In genomic region chr6:136901010-136901409, GRCm38 (mm10) we compare ENCODE assay signal across 33 mouse cellular contexts. TPM values are rescaled to one million over a fixed set of nuclear protein-coding genes. Genes with fewer than 3 reads are reported as not detected.
A peak's percentile ranks its signal among the peaks of the same experiment; 100 is the strongest.
DNase-seq lines count a peak whose midpoint lies in the region; ATAC-seq and TF ChIP-seq lines count a peak whose summit lies in the region.
"Had no signal": no experiment of that assay in that cellular context is flagged by ENCODE, and none has a peak within 500 bp of the region (broad histone marks: within the 10 kb centered on the region; RNA-seq: fewer than 3 reads in every experiment).

No protein-coding gene starts in this region.

- 75% methylated on average over 2 of the region's 2 CpGs for WGBS in intestine, embryonic 15.5 days
- 71% methylated on average over 2 of the region's 2 CpGs for WGBS in intestine, postnatal 0 days
- 85% methylated on average over 2 of the region's 2 CpGs for WGBS in midbrain, embryonic 14.5 days

- TF ChIP-seq CTCF in intestine, postnatal 0 days (IDR thresholded peaks at IDR 0.05; ENCODE audit: low read depth): no peak
- no peak for TF ChIP-seq CTCF in MEL (IDR thresholded peaks at IDR 0.05 in 2 of 3, conservative IDR thresholded peaks at IDR 0.05 in 1 of 3; ENCODE audit: control insufficient read depth in 1 of 3, insufficient read depth in 1 of 3, low read depth in 2 of 3, low read length in 3 of 3, poor library complexity in 1 of 3, severe bottlenecking in 1 of 3)

- 0 out of 2 replicates have a peak, but pooled peaks have one; percentile 31 for ATAC-seq in intestine, embryonic 15.5 days
- ATAC-seq in intestine, postnatal 0 days: no peak
- no peak for ATAC-seq in midbrain, embryonic 14.5 days (ENCODE audit: low FRiP score, low TSS enrichment)
- ATAC-seq: forebrain, embryonic 13.5 days had no signal

- H3K79me2 ChIP-seq in MEL (ENCODE audit: control insufficient read depth, insufficient read depth, low read length, poor library complexity) (no peaks in the 10 kb centered on the region), myocyte (ENCODE audit: control insufficient read depth, insufficient read depth) (no peaks in the 10 kb centered on the region)

- no peaks in the 10 kb centered on the region for H3K4me1 ChIP-seq in intestine, embryonic 15.5 days (replicated peaks)
- no peaks in the 10 kb centered on the region for H3K4me1 ChIP-seq in intestine, postnatal 0 days (replicated peaks; ENCODE audit: control insufficient read depth, insufficient read depth, low read length)
- H3K4me1 ChIP-seq in MEL (ENCODE audit: control insufficient read depth in 1 of 2, insufficient read depth in 2 of 2, low read length in 2 of 2): peaks cover 3 to 19% of the 10 kb centered on the region in 2 experiments; a peak in 3 of 4 replicates
- H3K4me1 ChIP-seq in midbrain, embryonic 14.5 days (ENCODE audit: control insufficient read depth, insufficient read depth, low read length): no peaks in the 10 kb centered on the region
- H3K4me1 ChIP-seq: embryonic facial prominence, embryonic 12.5 days; forebrain, embryonic 13.5 days; limb, embryonic 12.5 days had no signal

- TF ChIP-seq POLR2A in MEL (IDR thresholded peaks at IDR 0.05; ENCODE audit: control insufficient read depth in 1 of 2, insufficient read depth in 1 of 2, low read depth in 1 of 2, low read length in 2 of 2, poor library complexity in 1 of 2) (no peak), myocyte (IDR thresholded peaks at IDR 0.05; ENCODE audit: insufficient read length, low read depth) (no peak)

- no peaks in the 10 kb centered on the region for H3K9me3 ChIP-seq in intestine, embryonic 15.5 days
- H3K9me3 ChIP-seq in intestine, postnatal 0 days (ENCODE audit: control insufficient read depth): no peaks in the 10 kb centered on the region
- H3K9me3 ChIP-seq in MEL (replicated peaks; ENCODE audit: insufficient read depth, low read length): no peaks in the 10 kb centered on the region
- no peaks in the 10 kb centered on the region for H3K9me3 ChIP-seq in midbrain, embryonic 14.5 days (ENCODE audit: control insufficient read depth, low read length)
- H3K9me3 ChIP-seq: embryonic facial prominence, embryonic 12.5 days; forebrain, embryonic 13.5 days; heart, embryonic 15.5 days; kidney, embryonic 15.5 days; limb, embryonic 12.5 days had no signal

- H3K4me2 ChIP-seq in intestine, embryonic 15.5 days (replicated peaks): no peak overlapping the region
- H3K4me2 ChIP-seq in intestine, postnatal 0 days (replicated peaks; ENCODE audit: low read depth): no peak overlapping the region
- peak overlapping the region; percentile 62 for H3K4me2 ChIP-seq in myocyte (ENCODE audit: low read depth)
- no peak overlapping the region for H3K4me2 ChIP-seq in midbrain, embryonic 14.5 days (ENCODE audit: low read length)
- H3K4me2 ChIP-seq: embryonic facial prominence, embryonic 12.5 days; forebrain, embryonic 13.5 days; heart, embryonic 15.5 days; hindbrain, embryonic 14.5 days; kidney, embryonic 15.5 days; limb, embryonic 12.5 days; midbrain, embryonic 11.5 days had no signal

- peak; percentile 78 for DNase-seq in 416B (ENCODE audit: low read depth)
- peak; percentile 45 for DNase-seq in MEL (ENCODE audit: low read depth, low spot score)
- DNase-seq in cerebellum, adult 9-11 months: no peak
- no peak for DNase-seq in midbrain, embryonic 14.5 days
- DNase-seq: adrenal gland, postnatal 36 days; cerebellum, adult 11 months; cerebellum, postnatal 10 days; gastrocnemius, postnatal 14 days; heart, adult 18-20 months; heart, postnatal 4 days; kidney, postnatal 4 days; lung, postnatal 10 days; right cerebral cortex, postnatal 25 days; spleen, adult 18-20 months; thymus, adult 18-20 months; thymus, postnatal 4 days had no signal

- no peak for TF ChIP-seq RAD21 in MEL (IDR thresholded peaks at IDR 0.05; ENCODE audit: low read depth, low read length)

- H3ac ChIP-seq in myocyte (ENCODE audit: control insufficient read depth, insufficient read length): no peak overlapping the region

- H3K27ac ChIP-seq in intestine, embryonic 15.5 days: no peak overlapping the region
- H3K27ac ChIP-seq in intestine, postnatal 0 days (ENCODE audit: low read depth, low read length): no peak overlapping the region
- H3K27ac ChIP-seq in MEL (ENCODE audit: control insufficient read depth, low read depth, low read length): peak overlapping the region; percentile 22; the same call in 1 of the 2 replicates
- no peak overlapping the region for H3K27ac ChIP-seq in midbrain, embryonic 14.5 days (replicated peaks; ENCODE audit: low read depth, low read length)
- H3K27ac ChIP-seq: embryonic facial prominence, embryonic 12.5 days; forebrain, embryonic 13.5 days; heart, embryonic 15.5 days; hindbrain, embryonic 14.5 days; kidney, embryonic 15.5 days; limb, embryonic 12.5 days; liver, embryonic 14.5 days had no signal

- no peak overlapping the region for H3K4me3 ChIP-seq in intestine, embryonic 15.5 days (replicated peaks)
- no peak overlapping the region for H3K4me3 ChIP-seq in intestine, postnatal 0 days (ENCODE audit: low read depth, low read length)
- H3K4me3 ChIP-seq in MEL (ENCODE audit: control insufficient read depth in 1 of 2, insufficient read depth in 1 of 2, low read depth in 2 of 2, low read length in 2 of 2) (no peak overlapping the region), myocyte (no peak overlapping the region)
- no peak overlapping the region for H3K4me3 ChIP-seq in midbrain, embryonic 14.5 days (replicated peaks; ENCODE audit: low read depth, low read length)
- H3K4me3 ChIP-seq: embryonic facial prominence, embryonic 12.5 days; erythroblast, embryonic 14.5 days; forebrain, embryonic 13.5 days; heart, embryonic 15.5 days; kidney, embryonic 15.5 days; limb, embryonic 12.5 days had no signal

- H3K36me3 ChIP-seq in intestine, embryonic 15.5 days: no peaks in the 10 kb centered on the region
- H3K36me3 ChIP-seq in intestine, postnatal 0 days (ENCODE audit: control insufficient read depth, insufficient read depth): no peaks in the 10 kb centered on the region
- H3K36me3 ChIP-seq in MEL (ENCODE audit: control insufficient read depth in 1 of 2, insufficient read depth in 2 of 2, low read length in 2 of 2): peaks cover 0 to 19% of the 10 kb centered on the region in 2 experiments; a peak in 2 of 4 replicates
- no peaks in the 10 kb centered on the region for H3K36me3 ChIP-seq in myocyte (ENCODE audit: control insufficient read depth, insufficient read depth)
- no peaks in the 10 kb centered on the region for H3K36me3 ChIP-seq in midbrain, embryonic 14.5 days (ENCODE audit: control insufficient read depth, insufficient read depth, low read length)
- H3K36me3 ChIP-seq: embryonic facial prominence, embryonic 12.5 days; heart, embryonic 15.5 days; kidney, embryonic 15.5 days; limb, embryonic 12.5 days had no signal

- no peak overlapping the region for H3K9ac ChIP-seq in intestine, embryonic 15.5 days
- H3K9ac ChIP-seq in intestine, postnatal 0 days (ENCODE audit: low read depth, low read length): no peak overlapping the region
- H3K9ac ChIP-seq in MEL (ENCODE audit: control insufficient read depth, low read depth, low read length, poor library complexity, severe bottlenecking): no peak overlapping the region
- H3K9ac ChIP-seq in midbrain, embryonic 14.5 days (replicated peaks; ENCODE audit: low read length): no peak overlapping the region
- H3K9ac ChIP-seq: embryonic facial prominence, embryonic 12.5 days; forebrain, embryonic 13.5 days; heart, embryonic 15.5 days; hindbrain, embryonic 14.5 days; kidney, embryonic 15.5 days; limb, embryonic 12.5 days; liver, embryonic 14.5 days had no signal

- no peaks in the 10 kb centered on the region for H3K27me3 ChIP-seq in intestine, embryonic 15.5 days (replicated peaks)
- H3K27me3 ChIP-seq in intestine, postnatal 0 days (replicated peaks; ENCODE audit: control insufficient read depth, insufficient read depth, low read length): no peaks in the 10 kb centered on the region
- H3K27me3 ChIP-seq in MEL (ENCODE audit: control insufficient read depth in 1 of 2, insufficient read depth in 2 of 2, low read length in 2 of 2): no peaks in the 10 kb centered on the region
- no peaks in the 10 kb centered on the region for H3K27me3 ChIP-seq in myocyte (ENCODE audit: control insufficient read depth, insufficient read depth, insufficient read length)
- H3K27me3 ChIP-seq in midbrain, embryonic 14.5 days (ENCODE audit: control insufficient read depth, insufficient read depth, low read length): no peaks in the 10 kb centered on the region
- H3K27me3 ChIP-seq: embryonic facial prominence, embryonic 12.5 days; forebrain, embryonic 13.5 days; heart, embryonic 15.5 days; kidney, embryonic 15.5 days; limb, embryonic 12.5 days had no signal

- TF ChIP-seq EP300 in MEL (IDR thresholded peaks at IDR 0.05; ENCODE audit: low read depth in 1 of 2, low read length in 2 of 2): no peak

RNA-seq across cellular contexts. Expression of gene Erp27, which starts 21.0 kb away (rescaled TPM):
- polyA plus RNA-seq in intestine, embryonic 15.5 days (2015; fragmentation: Nextera tagmentation; extraction: Ambion mirVana): 14.6 and 37.0 TPM in 2 replicates
- polyA plus RNA-seq in intestine, postnatal 0 days (2015; fragmentation: Nextera tagmentation; extraction: Ambion mirVana): 0.48 and 0.68 TPM in 2 replicates
- not detected in 2 replicates for total RNA-seq in MEL (2012; rRNA removed)
- polyA plus RNA-seq in MEL (2012; ENCODE audit: insufficient read depth in 1 of 2, insufficient read length in 2 of 2, low read depth in 1 of 2, low replicate concordance in 2 of 2, missing spikeins in 1 of 2) (under 1 TPM in 1 of 2 experiments, not detected in 1; 0.39 TPM), myocyte (2012; fragmentation: generic; extraction: Trizol) (0.05 TPM)
- polyA plus RNA-seq in midbrain, embryonic 14.5 days (2014; fragmentation: Nextera tagmentation; extraction: Ambion mirVana): not detected in 2 replicates
- total RNA-seq: gastrocnemius, postnatal 14 days; heart, adult 18-20 months had no signal
- polyA plus RNA-seq: erythroblast, embryonic 14.5 days; hindbrain, embryonic 14.5 days; midbrain, embryonic 11.5 days had no signal

RNA-seq across cellular contexts. Expression of gene Pde6h, which starts 22.6 kb away (rescaled TPM):
- polyA plus RNA-seq in intestine, embryonic 15.5 days (2015; fragmentation: Nextera tagmentation; extraction: Ambion mirVana): not detected in 2 replicates
- polyA plus RNA-seq in intestine, postnatal 0 days (2015; fragmentation: Nextera tagmentation; extraction: Ambion mirVana): 0.44 TPM in 1 of 2 replicates, not detected in the other
- total RNA-seq in MEL (2012; rRNA removed): not detected in 2 replicates
- polyA plus RNA-seq in MEL (2012; ENCODE audit: insufficient read depth in 1 of 2, insufficient read length in 2 of 2, low read depth in 1 of 2, low replicate concordance in 2 of 2, missing spikeins in 1 of 2): under 1 TPM in 1 of 2 experiments, not detected in 1; 0.08 TPM
- 0.12 TPM for polyA plus RNA-seq in myocyte (2012; fragmentation: generic; extraction: Trizol)
- polyA plus RNA-seq in midbrain, embryonic 14.5 days (2014; fragmentation: Nextera tagmentation; extraction: Ambion mirVana): not detected in 2 replicates
- total RNA-seq: adrenal gland, postnatal 36 days; gastrocnemius, postnatal 14 days; heart, adult 18-20 months; heart, postnatal 4 days; monocyte, adult 5-6 weeks had no signal
- polyA plus RNA-seq: embryonic facial prominence, embryonic 12.5 days; erythroblast, embryonic 14.5 days; forebrain, embryonic 13.5 days; intestine, embryonic 14.5 days; midbrain, embryonic 11.5 days; neural tube, embryonic 11.5 days had no signal

RNA-seq across cellular contexts. Expression of gene Mgp, which starts 25.4 kb away (rescaled TPM):
- 121 and 122 TPM in 2 replicates for polyA plus RNA-seq in intestine, embryonic 15.5 days (2015; fragmentation: Nextera tagmentation; extraction: Ambion mirVana)
- polyA plus RNA-seq in intestine, postnatal 0 days (2015; fragmentation: Nextera tagmentation; extraction: Ambion mirVana): 74.8 and 76.7 TPM in 2 replicates
- not detected in 2 replicates for total RNA-seq in MEL (2012; rRNA removed)
- not detected for polyA plus RNA-seq in MEL (2012; ENCODE audit: insufficient read depth in 1 of 2, insufficient read length in 2 of 2, low read depth in 1 of 2, low replicate concordance in 2 of 2, missing spikeins in 1 of 2)
- polyA plus RNA-seq in myocyte (2012; fragmentation: generic; extraction: Trizol): 132 TPM
- 0.65 and 3.5 TPM in 2 replicates for polyA plus RNA-seq in midbrain, embryonic 14.5 days (2014; fragmentation: Nextera tagmentation; extraction: Ambion mirVana)
- total RNA-seq: megakaryocyte progenitor cell, adult 5-6 weeks; monocyte, adult 5-6 weeks had no signal
- polyA plus RNA-seq: erythroblast, embryonic 14.5 days had no signal

RNA-seq across cellular contexts. Expression of gene Arhgdib, which starts 40.7 kb away (rescaled TPM):
- polyA plus RNA-seq in intestine, embryonic 15.5 days (2015; fragmentation: Nextera tagmentation; extraction: Ambion mirVana): 44.5 and 47.8 TPM in 2 replicates
- 22.2 and 22.6 TPM in 2 replicates for polyA plus RNA-seq in intestine, postnatal 0 days (2015; fragmentation: Nextera tagmentation; extraction: Ambion mirVana)
- total RNA-seq in MEL (2012; rRNA removed): 102 and 144 TPM in 2 replicates
- polyA plus RNA-seq in MEL (2012; ENCODE audit: insufficient read depth in 1 of 2, insufficient read length in 2 of 2, low read depth in 1 of 2, low replicate concordance in 2 of 2, missing spikeins in 1 of 2): 100 to 1,000 TPM; 346 to 408 TPM
- 90.2 TPM for polyA plus RNA-seq in myocyte (2012; fragmentation: generic; extraction: Trizol)
- polyA plus RNA-seq in midbrain, embryonic 14.5 days (2014; fragmentation: Nextera tagmentation; extraction: Ambion mirVana): 7.0 and 16.6 TPM in 2 replicates

RNA-seq across cellular contexts. Expression of gene Art4, which starts 43.5 kb away (rescaled TPM):
- 4.2 and 4.8 TPM in 2 replicates for polyA plus RNA-seq in intestine, embryonic 15.5 days (2015; fragmentation: Nextera tagmentation; extraction: Ambion mirVana)
- polyA plus RNA-seq in intestine, postnatal 0 days (2015; fragmentation: Nextera tagmentation; extraction: Ambion mirVana): 0.55 and 0.64 TPM in 2 replicates
- total RNA-seq in MEL (2012; rRNA removed): 0.13 and 0.50 TPM in 2 replicates
- under 1 TPM in 1 of 2 experiments, not detected in 1; 0.60 TPM for polyA plus RNA-seq in MEL (2012; ENCODE audit: insufficient read depth in 1 of 2, insufficient read length in 2 of 2, low read depth in 1 of 2, low replicate concordance in 2 of 2, missing spikeins in 1 of 2)
- not detected for polyA plus RNA-seq in myocyte (2012; fragmentation: generic; extraction: Trizol)
- polyA plus RNA-seq in midbrain, embryonic 14.5 days (2014; fragmentation: Nextera tagmentation; extraction: Ambion mirVana): not detected in 2 replicates
- total RNA-seq: monocyte, adult 5-6 weeks had no signal
- polyA plus RNA-seq: C2C12 had no signal

Comparison
In these comparisons a context has a peak if more than half of its experiments do, and no peak if none do; other contexts are left out.
1. DNase-seq: peak in 416B (single experiment) and MEL (single experiment); none in cerebellum, adult 9-11 months (single experiment) and midbrain, embryonic 14.5 days (single experiment).
2. RNA of gene Mgp, which starts 25.4 kb away (polyA plus RNA-seq): 132 TPM in myocyte (single experiment), 121 to 122 TPM in intestine, embryonic 15.5 days and 74.8 to 76.7 TPM in intestine, postnatal 0 days; 0.65 to 3.5 TPM in midbrain, embryonic 14.5 days and not detected in MEL; every median in the first group is over 10 times any median in the second.